Mouse (Mus musculus) G1E (cell line): ENCODE data around the gene Rab10. TPM values are rescaled to one million over a fixed set of nuclear protein-coding genes. Genes with fewer than 3 reads are reported as not detected.
A peak's percentile ranks its signal among the peaks of the same experiment; 100 is the strongest.

Source experiments
- ATAC-seq: 2 replicates; pipeline ENCODE4 v1.8.0; 2016; ENCODE audit warnings: mild to moderate bottlenecking; ENCODE audit not compliant: insufficient number of reproducible peaks, poor library complexity, low FRiP score, severe bottlenecking; ENCODE audit errors: extremely low read depth
- DNase-seq: peaks from one replicate; pipeline ENCODE4 v3.0.0; 2012; ENCODE audit warnings: low spot score
- H3K27me3 ChIP-seq: 2 replicates; pipeline ENCODE4 v1.6.1; 2012; ENCODE audit warnings: mild to moderate bottlenecking, low read length, inconsistent platforms; ENCODE audit not compliant: insufficient read depth
- H3K36me3 ChIP-seq: replicated peaks from 2 replicates; pipeline ENCODE3; 2012; ENCODE audit warnings: mild to moderate bottlenecking, inconsistent platforms
- H3K4me1 ChIP-seq: 2 replicates; pipeline ENCODE4 v1.6.1; 2012; ENCODE audit warnings: low read depth, low read length, inconsistent platforms, mixed read lengths; ENCODE audit not compliant: insufficient read depth
- H3K4me3 ChIP-seq: 2 replicates; pipeline ENCODE4 v1.5.1; 2012; ENCODE audit warnings: low read depth, mild to moderate bottlenecking, inconsistent platforms, low read length, moderate library complexity, mixed read lengths
- H3K9me3 ChIP-seq: replicated peaks from 2 replicates; pipeline ENCODE4 v1.6.1; 2012; ENCODE audit warnings: inconsistent platforms
- CTCF ChIP-seq: IDR thresholded peaks from 2 replicates; pipeline ENCODE4 v1.5.1; 2012; ENCODE audit warnings: low read depth, low read length, inconsistent platforms, mixed read lengths
- GATA1 ChIP-seq: IDR thresholded peaks from 2 replicates; pipeline ENCODE4 v1.6.1; 2012; ENCODE audit warnings: borderline replicate concordance, low read length, inconsistent platforms, mixed read lengths
- GATA2 ChIP-seq: IDR thresholded peaks from 2 replicates; pipeline ENCODE4 v1.6.1; 2012; ENCODE audit warnings: low read depth, low read length, inconsistent platforms, borderline replicate concordance
- POLR2AphosphoS5 ChIP-seq: IDR thresholded peaks from 2 replicates; pipeline ENCODE4 v1.6.1; 2012; ENCODE audit warnings: low read depth, low read length, inconsistent platforms; ENCODE audit not compliant: insufficient replicate concordance
- TAL1 ChIP-seq: conservative IDR thresholded peaks from 2 replicates; pipeline ENCODE4 v1.6.1; 2012; ENCODE audit warnings: low read depth, low read length, inconsistent platforms, mixed read lengths
- polyA plus RNA-seq: library from polyadenylated mRNA; stranded (reverse); fragments of >175 nt; gene quantifications from 2 replicates; pipeline ENCODE4 v1.2.3, GENCODE M21; 2012
- total RNA-seq, 2 experiments: library from RNA; stranded (forward) in 1 of 2; stranded (reverse) in 1 of 2; fragments of 200-1000 nt in 1 of 2; fragments of >200 nt in 1 of 2; fragmentation: Nextera tagmentation in 1 of 2; gene quantifications; 2 replicates each; pipeline ENCODE4 v1.2.3; 2014 to 2017

Gene Rab10
- total and polyA plus RNA-seq, 3 experiments, result 50.0 to 156 (median 131) TPM

DNA sequence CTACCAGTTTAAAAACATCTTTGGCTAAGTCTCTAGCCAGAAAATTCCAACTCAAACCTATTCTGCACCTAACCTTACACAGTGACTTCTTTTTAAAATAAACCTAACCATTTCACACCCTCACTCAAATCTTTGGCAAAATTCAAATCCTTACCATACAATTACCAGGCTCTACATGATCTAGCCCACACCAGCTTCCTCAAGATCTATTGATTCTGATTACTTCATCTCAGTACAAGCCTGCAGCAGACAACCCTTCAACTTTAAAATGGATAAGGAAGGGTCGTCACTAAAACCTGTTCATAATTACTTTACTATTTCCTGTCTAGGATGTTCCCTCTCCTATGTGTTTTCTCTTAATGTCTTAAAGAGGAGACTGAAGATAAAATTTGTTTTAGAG is 23.9 kb downstream of the Rab10 start:
- peaks cover 11% of the 10 kb centered on the region for H3K36me3 ChIP-seq
- DNase-seq (no peak), ATAC-seq (0 out of 2 replicates have a peak, but pooled peaks have one; percentile 6)
- H3K9me3 ChIP-seq, result no peaks in the 10 kb centered on the region
- H3K27me3 ChIP-seq, result no peaks in the 10 kb centered on the region
- TF ChIP-seq CTCF (no peak), GATA1 (no peak)
- H3K4me1 ChIP-seq, result peaks cover 49% of the 10 kb centered on the region
- no peak overlapping the region for H3K4me3 ChIP-seq

DNA sequence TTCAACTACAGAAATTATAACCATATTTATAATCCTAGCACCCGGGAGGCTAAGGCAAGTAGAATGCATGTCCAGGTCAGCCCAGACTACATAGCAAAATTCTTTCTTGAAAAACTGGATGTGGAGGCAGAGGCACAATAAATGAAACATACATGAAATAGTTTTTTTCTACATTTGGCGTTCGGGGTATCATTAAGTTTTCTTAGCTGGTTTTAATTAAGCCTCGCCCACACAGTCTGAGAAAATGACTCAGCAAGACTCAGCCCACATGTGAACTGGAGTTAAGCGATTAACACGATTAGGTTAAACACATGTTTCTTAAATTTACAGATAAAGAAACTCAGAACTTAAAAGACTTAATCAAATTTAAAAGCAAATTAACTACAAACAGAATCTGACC is 24.4 kb downstream of the Rab10 start:
- peaks cover 6% of the 10 kb centered on the region for H3K36me3 ChIP-seq
- DNase-seq (no peak), ATAC-seq (peak; percentile 71)
- no peaks in the 10 kb centered on the region for H3K27me3 ChIP-seq
- H3K4me3 ChIP-seq, result peak overlapping the region; percentile 30; the same call in 1 of the 2 replicates
- TF ChIP-seq TAL1 (peak; percentile 68), POLR2AphosphoS5 (no peak)
- H3K9me3 ChIP-seq, result no peaks in the 10 kb centered on the region
- H3K4me1 ChIP-seq, result peaks cover 44% of the 10 kb centered on the region

DNA sequence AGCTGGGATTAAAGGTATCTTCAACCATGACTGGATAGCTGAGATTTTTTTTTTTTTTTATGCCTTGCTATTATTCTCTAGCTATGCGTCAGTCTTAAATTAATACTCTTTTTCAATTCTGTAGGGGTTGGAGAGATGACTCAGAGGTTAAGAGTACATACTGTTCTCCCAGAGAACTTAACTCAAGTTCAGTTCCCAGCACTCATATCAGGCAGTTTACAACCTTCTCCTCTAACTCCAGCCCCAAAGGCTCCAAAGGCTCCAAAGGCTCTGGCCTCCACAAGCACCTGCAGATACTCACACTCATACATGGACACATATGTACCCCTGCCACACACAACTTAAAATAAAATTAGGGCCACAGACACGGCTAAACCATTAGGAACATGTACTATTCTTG is 25.3 kb downstream of the Rab10 start:
- DNase-seq, result no peak
- H3K9me3 ChIP-seq, result no peaks in the 10 kb centered on the region
- no peak for ATAC-seq
- no peak for TF ChIP-seq GATA2
- no peak for TF ChIP-seq GATA1
- TF ChIP-seq POLR2AphosphoS5, result no peak
- TF ChIP-seq TAL1, result no peak
- no peak for TF ChIP-seq CTCF
- no peak overlapping the region; the same call in 1 of the 2 replicates for H3K4me3 ChIP-seq
- peaks cover 11% of the 10 kb centered on the region for H3K36me3 ChIP-seq
- H3K4me1 ChIP-seq, result peaks cover 49% of the 10 kb centered on the region
- no peaks in the 10 kb centered on the region for H3K27me3 ChIP-seq

DNA sequence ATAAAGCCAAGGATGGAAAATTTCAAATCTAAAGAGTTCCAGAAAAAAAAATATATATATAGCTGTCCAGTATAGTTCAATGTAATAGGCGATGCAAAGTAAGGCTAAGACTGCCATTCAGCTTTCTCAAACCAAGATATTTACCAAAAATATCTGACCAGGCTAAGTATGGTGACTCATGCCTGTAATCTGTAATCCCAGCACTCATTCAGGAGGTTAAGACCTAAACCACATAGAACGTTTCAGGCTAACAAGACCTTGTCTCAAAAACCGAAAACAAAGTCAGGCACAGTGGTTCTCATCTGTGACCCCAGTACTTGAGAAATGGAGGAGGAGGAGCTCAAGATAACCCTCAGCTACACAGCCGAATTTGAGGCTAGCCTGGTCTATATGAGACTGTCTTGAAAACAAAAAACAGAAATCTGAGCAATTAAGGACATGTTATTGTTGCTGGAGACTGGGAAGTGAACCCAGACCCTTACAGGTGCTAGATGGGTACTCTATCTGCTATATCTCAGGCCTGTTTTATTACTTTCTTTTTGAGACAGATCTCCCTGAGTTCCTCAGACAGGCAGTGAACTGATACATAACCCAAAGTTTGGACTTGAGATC is 25.8 kb downstream of the Rab10 start:
- DNase-seq (no peak), ATAC-seq (peak; percentile 26)
- Histone ChIP-seq H3K4me1 (peaks cover 52% of the 10 kb centered on the region), H3K36me3 (peaks cover 14% of the 10 kb centered on the region), H3K27me3 (no peaks in the 10 kb centered on the region), H3K9me3 (no peaks in the 10 kb centered on the region), H3K4me3 (no peak overlapping the region; the same call in 1 of the 2 replicates)
- TF ChIP-seq GATA1 (no peak), POLR2AphosphoS5 (no peak), CTCF (no peak), GATA2 (no peak), TAL1 (no peak)

DNA sequence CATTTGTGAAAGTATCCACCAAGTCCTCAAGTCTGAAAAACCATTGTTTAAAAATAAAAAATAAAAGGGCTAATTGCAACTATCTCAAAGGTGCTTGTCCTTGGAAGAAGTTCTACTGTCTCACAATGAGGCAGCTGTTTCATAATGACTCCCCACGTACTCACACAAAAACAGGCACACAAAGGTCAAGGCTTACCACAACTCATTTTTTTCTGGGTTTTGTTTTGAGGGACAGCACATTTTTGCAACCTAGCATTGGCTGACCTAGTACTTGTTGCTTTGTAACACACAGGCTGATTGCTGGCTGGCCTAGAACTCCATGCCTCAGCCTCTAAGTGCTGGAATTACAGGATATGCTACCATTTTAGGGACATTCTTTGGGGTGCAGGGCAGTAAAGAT is 26.8 kb downstream of the Rab10 start:
- Histone ChIP-seq H3K27me3 (no peaks in the 10 kb centered on the region), H3K4me3 (no peak overlapping the region; the same call in 1 of the 2 replicates), H3K9me3 (no peaks in the 10 kb centered on the region), H3K36me3 (peaks cover 11% of the 10 kb centered on the region), H3K4me1 (peaks cover 48% of the 10 kb centered on the region)
- no peak for TF ChIP-seq GATA1
- no peak for TF ChIP-seq POLR2AphosphoS5
- no peak for TF ChIP-seq CTCF
- TF ChIP-seq TAL1, result no peak
- TF ChIP-seq GATA2, result no peak
- DNase-seq (no peak), ATAC-seq (no peak)

DNA sequence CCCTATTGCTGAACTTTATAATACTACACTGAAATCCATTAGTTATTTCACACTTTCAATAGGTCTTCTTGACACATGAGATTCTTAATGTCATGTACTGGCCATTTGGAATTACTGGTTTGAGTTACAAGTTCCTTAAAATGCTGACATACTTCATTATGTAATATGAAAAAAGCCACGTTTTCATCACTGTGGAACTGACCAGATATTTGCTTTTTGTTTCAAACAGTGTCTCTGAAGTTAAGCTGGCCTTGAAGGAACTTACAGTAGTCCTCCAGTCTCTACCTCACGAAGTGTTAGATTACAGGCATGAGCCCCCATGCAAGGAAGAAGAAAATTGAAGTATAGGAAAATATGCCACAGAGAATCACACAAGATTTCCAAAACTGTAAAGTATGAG is 27.2 kb downstream of the Rab10 start:
- ATAC-seq (no peak), DNase-seq (no peak)
- no peak overlapping the region for H3K4me3 ChIP-seq
- H3K36me3 ChIP-seq, result peaks cover 8% of the 10 kb centered on the region
- H3K9me3 ChIP-seq, result no peaks in the 10 kb centered on the region
- H3K4me1 ChIP-seq, result peaks cover 45% of the 10 kb centered on the region
- TF ChIP-seq GATA2 (no peak), GATA1 (no peak), CTCF (no peak), TAL1 (no peak), POLR2AphosphoS5 (no peak)
- H3K27me3 ChIP-seq, result no peaks in the 10 kb centered on the region

DNA sequence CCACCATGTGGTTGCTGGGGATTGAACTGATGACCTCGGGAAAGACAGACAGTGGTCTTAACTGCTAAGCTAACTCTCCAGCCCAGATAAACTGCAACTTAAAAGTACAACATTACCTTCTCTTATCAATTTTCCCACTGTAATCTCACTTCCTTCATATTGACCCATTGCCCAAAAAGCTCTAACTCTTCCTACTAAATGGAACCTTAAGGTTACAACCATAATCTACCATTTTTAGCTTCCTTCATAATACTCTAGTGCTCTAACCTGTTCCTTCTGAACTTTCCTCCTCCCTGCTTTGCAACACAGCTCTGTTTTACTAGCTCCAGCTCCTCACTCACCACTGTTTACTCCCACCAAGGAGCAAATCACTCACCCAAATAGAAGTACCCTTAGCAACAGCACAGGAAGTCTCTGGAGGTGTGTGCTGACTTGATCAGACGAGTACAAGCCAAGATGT is 30.9 kb downstream of the Rab10 start:
- H3K27me3 ChIP-seq, result no peaks in the 10 kb centered on the region
- H3K4me1 ChIP-seq, result peaks cover 32% of the 10 kb centered on the region
- no peaks in the 10 kb centered on the region for H3K9me3 ChIP-seq
- DNase-seq (no peak), ATAC-seq (peak; percentile 54)
- TF ChIP-seq GATA2 (no peak), CTCF (no peak), GATA1 (no peak), TAL1 (no peak), POLR2AphosphoS5 (no peak)
- H3K4me3 ChIP-seq, result no peak overlapping the region
- peaks cover 15% of the 10 kb centered on the region for H3K36me3 ChIP-seq
